Mouse (Mus musculus): ENCODE measurements around the gene Mfap1b.
"Not testable (repeated sequence)": the region's sequence is repeated elsewhere in the genome, so short reads cannot be mapped to it uniquely, and the experiment has no call there.

DNA sequence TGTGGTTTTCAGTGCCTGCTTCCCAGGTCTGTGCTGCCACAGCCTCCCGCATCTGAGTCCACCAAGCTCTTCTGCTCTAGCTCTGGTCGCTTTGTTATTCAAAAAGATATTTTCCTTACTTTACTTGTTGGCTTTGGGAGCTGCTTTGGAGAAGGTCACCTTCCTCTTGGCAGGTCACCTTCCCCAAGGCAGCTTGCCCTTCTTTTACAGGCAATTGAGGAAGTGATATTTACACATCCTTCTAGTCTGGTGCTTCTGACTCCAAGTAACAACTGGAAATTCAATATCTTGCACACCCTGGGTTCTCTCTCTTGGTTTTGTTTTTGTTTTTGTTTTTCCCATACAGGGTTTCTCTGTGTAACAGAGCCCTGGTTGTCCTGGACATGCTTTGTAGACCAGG is 10.5 kb upstream of the Mfap1b start:
- not testable (repeated sequence) for TF ChIP-seq CTCF (IDR thresholded peaks at IDR 0.05; ENCODE audit: low read depth); EP300 (optimal IDR thresholded peaks at IDR 0.05)

Data from stomach, postnatal 0 days (tissue).